Mouse (Mus musculus) erythroblast, embryonic 14.5 days (primary cell): ENCODE data around the gene Rspo4.

Experiments used
- GATA1 ChIP-seq: IDR thresholded peaks from 2 replicates; pipeline ENCODE4 v1.6.1; 2012; ENCODE audit warnings: low read length, inconsistent platforms, mixed read lengths
- TAL1 ChIP-seq: IDR thresholded peaks from 3 replicates; pipeline ENCODE4 v1.6.1; 2012; ENCODE audit warnings: low read length, inconsistent platforms, mixed read lengths

GRCm38 (mm10) chr2:151900845-151901244 is 58.1 kb downstream of the Rspo4 start:
- no peak for TF ChIP-seq GATA1
- no peak for TF ChIP-seq TAL1
